Mouse (Mus musculus) liver, embryonic 14.5 days (tissue): ENCODE measurements at regions not wholly inside any gene's neighbourhood (a gene's known extent, or its start where the extent isn't known, plus 50 kb on each side); places are given as distances from the start of the nearest gene placed in this dataset.

Experiments used
- CTCF ChIP-seq: IDR thresholded peaks from 2 replicates; pipeline ENCODE4 v1.5.1; 2016; ENCODE audit warnings: antibody characterized with exemption, low read depth, control low read depth
- EP300 ChIP-seq: IDR thresholded peaks from 2 replicates; pipeline ENCODE4 v1.6.1; 2016; ENCODE audit warnings: antibody characterized with exemption, low read depth

DNA sequence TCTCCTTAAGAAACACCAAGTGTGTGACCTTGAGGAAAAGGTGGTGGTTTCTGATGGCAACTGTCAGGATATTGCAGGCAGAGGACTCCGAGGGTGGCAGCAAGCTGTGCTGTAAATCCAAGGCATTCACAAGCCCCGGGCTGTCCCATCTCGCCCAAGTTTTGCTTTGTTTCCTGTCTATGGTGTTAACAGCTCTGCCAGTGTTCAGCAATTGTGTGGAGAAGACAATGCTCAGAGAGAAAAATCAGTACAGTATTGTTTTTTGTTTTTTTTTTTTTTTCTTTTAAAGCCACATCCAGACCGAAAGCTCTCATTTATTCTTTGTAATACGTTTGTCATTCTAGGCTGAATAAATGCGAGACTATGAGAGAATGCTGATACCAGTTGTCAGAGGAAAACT is 846.5 kb downstream of the Slc4a3 start:
- TF ChIP-seq CTCF: no peak
- TF ChIP-seq EP300: no peak
